Mouse (Mus musculus) cerebellum, adult 2 months (tissue): Measurements from ENCODE around the gene Vax2. TPM values are rescaled to one million over a fixed set of nuclear protein-coding genes. Genes with fewer than 3 reads are reported as not detected.

Experiments used
- DNase-seq, 2 experiments: peaks; one replicate each; pipeline ENCODE4 v3.0.0; 2021
- H3K27ac ChIP-seq: fragments of 200-500 bp; 2 replicates; pipeline ENCODE4 v1.5.1; 2012; ENCODE audit warnings: low read length, control low read depth, inconsistent platforms; ENCODE audit not compliant: insufficient read depth
- H3K27me3 ChIP-seq: fragments of 200-500 bp; 2 replicates; pipeline ENCODE4 v1.6.1; 2012; ENCODE audit warnings: inconsistent platforms, mild to moderate bottlenecking, low read length, moderate library complexity; ENCODE audit not compliant: control insufficient read depth, insufficient read depth
- H3K4me1 ChIP-seq: fragments of 200-500 bp; 2 replicates; pipeline ENCODE4 v1.6.1; 2011; ENCODE audit warnings: low read length; ENCODE audit not compliant: control insufficient read depth, insufficient read depth
- H3K4me3 ChIP-seq: fragments of 200-500 bp; replicated peaks from 2 replicates; pipeline ENCODE3; 2011; ENCODE audit warnings: mild to moderate bottlenecking, low read depth, low read length, control low read depth; ENCODE audit not compliant: insufficient read depth
- CTCF ChIP-seq: fragments of 200-500 bp; IDR thresholded peaks from 2 replicates; pipeline ENCODE4 v1.5.1; 2011; ENCODE audit warnings: low read depth, mild to moderate bottlenecking, control low read depth, low read length, moderate library complexity, borderline replicate concordance; ENCODE audit not compliant: insufficient read depth
- POLR2A ChIP-seq: fragments of 200-500 bp; IDR thresholded peaks from 2 replicates; pipeline ENCODE4 v1.6.1; 2011; ENCODE audit warnings: low read length, control low read depth, borderline replicate concordance; ENCODE audit not compliant: insufficient read depth
- WGBS: fragments of 180-500 bp; shearing (Covaris S2); methylation state at CpG from one replicate; pipeline ENCODE4 v1.1.7; 2018; 5-methylcytosine and 5-hydroxymethylcytosine counted together
- polyA plus RNA-seq: library from polyadenylated mRNA; depleted of rRNA; stranded (reverse); fragments of >200 nt; gene quantifications from 2 replicates; pipeline ENCODE4 v1.2.3, GENCODE M21; 2012

Vax2 gene
- polyA plus RNA-seq, 1 experiment, result not detected

DNA sequence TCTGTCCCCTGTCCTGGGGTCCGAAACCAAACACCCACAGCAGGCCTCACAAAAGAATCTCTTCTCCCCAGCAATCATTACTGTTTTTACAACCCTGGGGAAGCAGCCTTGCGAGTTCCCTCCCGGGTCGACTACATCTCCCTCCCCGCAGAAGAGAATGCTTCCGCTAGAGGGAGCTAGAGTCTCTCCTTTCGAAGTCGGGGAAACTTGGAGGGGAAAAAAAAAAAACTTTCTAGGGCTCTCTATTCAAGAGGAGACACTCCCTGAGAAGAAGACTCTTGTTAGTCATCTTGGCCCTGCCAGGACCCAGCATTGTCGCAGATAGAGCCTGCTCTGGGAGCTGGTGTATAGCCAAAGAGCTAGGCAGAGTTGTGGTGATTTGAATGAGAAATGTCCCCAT lies 17.2 kb upstream of the Vax2 start:
- peak in 1 of 2 experiments; percentile 26 for DNase-seq
- TF ChIP-seq CTCF (peak; percentile 57; the same call in 1 of the 2 replicates), POLR2A (no peak)
- Histone ChIP-seq H3K4me3 (no peak overlapping the region), H3K27me3 (no peaks in the 10 kb centered on the region; the same call in 1 of the 2 replicates), H3K4me1 (no peaks in the 10 kb centered on the region), H3K27ac (no peak overlapping the region)
- WGBS, result under 1% methylated on average over 9 of the region's 9 CpGs

DNA sequence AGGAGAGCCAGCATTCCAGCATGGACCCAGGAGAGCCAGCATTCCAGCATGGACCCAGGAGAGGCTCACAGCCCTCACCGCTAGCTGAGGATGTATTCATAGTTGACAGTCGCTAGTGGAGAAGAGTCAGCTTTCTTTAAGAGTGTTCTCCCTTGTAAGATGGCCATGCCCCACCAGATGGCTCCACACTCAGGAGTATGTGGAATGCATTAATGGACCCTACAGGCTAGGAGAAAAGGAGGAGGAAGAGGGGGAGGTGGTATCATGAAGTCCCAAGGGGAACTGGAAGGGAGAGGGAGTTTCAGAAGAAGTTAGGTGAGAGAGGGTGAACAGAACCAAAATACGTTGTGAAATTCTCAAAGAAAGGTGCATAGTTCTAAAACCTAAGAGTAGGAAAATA lies 15.3 kb upstream of the Vax2 start:
- Histone ChIP-seq H3K4me3 (no peak overlapping the region), H3K27ac (no peak overlapping the region), H3K4me1 (no peaks in the 10 kb centered on the region), H3K27me3 (peaks cover 2% of the 10 kb centered on the region; the same call in 1 of the 2 replicates)
- no peak for DNase-seq
- TF ChIP-seq CTCF, result no peak
- no peak for TF ChIP-seq POLR2A
- WGBS, result 10% methylated on average over 3 of the region's 3 CpGs

DNA sequence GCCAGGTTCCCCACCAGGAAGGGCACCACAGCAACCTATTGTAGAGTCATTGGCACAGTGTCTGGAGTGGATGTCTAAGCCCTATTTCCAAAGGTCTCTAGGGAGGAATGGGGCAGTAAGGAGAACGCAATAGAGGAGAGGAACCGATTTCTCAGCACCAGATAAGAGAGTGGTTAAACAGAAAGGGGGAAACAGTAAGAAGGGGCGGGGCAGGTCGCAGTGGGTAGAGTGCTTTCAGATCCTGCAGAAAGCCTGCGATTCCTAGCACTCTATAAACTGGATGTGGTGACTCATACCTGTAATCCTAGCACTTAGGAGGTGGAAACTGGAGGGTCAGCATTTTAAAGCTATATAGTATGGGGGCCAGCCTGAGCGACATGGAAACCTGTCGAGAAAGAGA lies 14.4 kb upstream of the Vax2 start:
- no peak overlapping the region for H3K4me3 ChIP-seq
- DNase-seq, result no peak
- H3K27ac ChIP-seq, result no peak overlapping the region
- H3K27me3 ChIP-seq, result peaks cover 3% of the 10 kb centered on the region; the same call in 1 of the 2 replicates
- TF ChIP-seq CTCF (no peak), POLR2A (no peak)
- no peaks in the 10 kb centered on the region for H3K4me1 ChIP-seq
- 3% methylated on average over 7 of the region's 7 CpGs for WGBS

DNA sequence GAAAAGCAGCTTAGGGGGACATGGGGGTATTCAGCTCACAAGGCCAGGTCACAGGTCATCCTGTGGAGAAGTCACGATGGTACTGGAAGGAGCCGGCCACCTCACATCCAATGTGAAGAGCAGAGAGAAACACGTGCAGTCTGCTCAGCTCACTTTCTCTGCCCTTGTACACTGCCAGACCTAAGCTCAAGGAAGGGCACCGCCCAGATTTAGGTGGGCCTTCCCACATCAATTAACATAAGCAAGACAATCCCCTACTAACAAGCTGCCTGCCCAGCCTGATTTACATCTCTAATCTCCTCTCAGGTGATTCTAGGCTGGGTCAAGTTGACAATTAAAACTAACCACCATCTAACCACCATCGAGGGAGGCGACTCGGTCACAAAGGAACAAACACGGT lies 13.1 kb upstream of the Vax2 start:
- WGBS, result 6% methylated on average over 8 of the region's 8 CpGs
- TF ChIP-seq CTCF, result no peak
- no peak for TF ChIP-seq POLR2A
- Histone ChIP-seq H3K27me3 (peaks cover 10% of the 10 kb centered on the region; the same call in 1 of the 2 replicates), H3K27ac (no peak overlapping the region), H3K4me3 (no peak overlapping the region), H3K4me1 (no peaks in the 10 kb centered on the region)
- DNase-seq, result no peak

DNA sequence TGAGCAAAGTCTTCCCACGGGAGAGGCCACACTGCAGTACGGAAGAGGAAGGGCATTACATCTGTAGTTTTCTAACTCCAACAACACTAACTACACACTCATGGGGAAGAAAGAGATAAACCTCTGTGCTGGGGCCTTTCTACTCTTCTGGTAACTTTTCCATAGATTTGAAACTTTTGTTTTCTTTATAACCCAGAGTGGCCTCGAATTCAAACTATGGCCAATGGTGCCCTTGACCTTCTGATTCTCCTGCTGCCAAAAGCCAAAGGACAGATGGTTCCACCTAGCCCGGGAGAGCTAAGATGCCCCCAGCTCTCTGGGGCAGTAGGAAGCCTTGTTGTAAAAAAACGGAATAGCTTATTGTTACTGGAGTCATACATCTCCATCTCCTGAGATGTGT lies 11.1 kb upstream of the Vax2 start:
- TF ChIP-seq POLR2A (no peak), CTCF (no peak)
- H3K4me3 ChIP-seq, result no peak overlapping the region
- H3K27me3 ChIP-seq, result peaks cover 15% of the 10 kb centered on the region; the same call in 1 of the 2 replicates
- no peak overlapping the region for H3K27ac ChIP-seq
- no peaks in the 10 kb centered on the region for H3K4me1 ChIP-seq
- WGBS, result 4% methylated on average over 5 of the region's 5 CpGs
- no peak for DNase-seq

DNA sequence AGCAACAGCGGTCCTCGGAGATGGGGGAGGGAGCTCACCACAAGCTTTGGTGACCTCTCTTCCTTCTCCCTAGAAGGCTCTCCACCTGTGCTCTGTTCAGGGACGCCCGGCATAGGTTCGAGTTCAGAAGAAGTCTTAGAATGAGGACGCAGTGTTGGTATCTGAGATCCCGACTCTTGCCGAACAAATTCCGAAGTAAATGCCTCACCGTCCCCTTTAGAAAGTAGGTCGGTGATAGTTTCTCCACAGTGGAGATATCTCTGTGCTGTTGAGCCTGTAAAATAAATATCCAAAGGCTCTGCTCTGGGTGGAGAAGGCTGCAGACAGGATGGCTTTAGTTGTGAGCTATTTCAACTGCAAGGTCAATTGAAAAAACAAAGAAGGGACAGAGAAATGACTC lies 10.1 kb upstream of the Vax2 start:
- 3% methylated on average over 11 of the region's 11 CpGs for WGBS
- Histone ChIP-seq H3K27ac (no peak overlapping the region), H3K4me1 (no peaks in the 10 kb centered on the region), H3K27me3 (peaks cover 18% of the 10 kb centered on the region; the same call in 1 of the 2 replicates), H3K4me3 (no peak overlapping the region)
- no peak for TF ChIP-seq POLR2A
- no peak for TF ChIP-seq CTCF
- no peak for DNase-seq

DNA sequence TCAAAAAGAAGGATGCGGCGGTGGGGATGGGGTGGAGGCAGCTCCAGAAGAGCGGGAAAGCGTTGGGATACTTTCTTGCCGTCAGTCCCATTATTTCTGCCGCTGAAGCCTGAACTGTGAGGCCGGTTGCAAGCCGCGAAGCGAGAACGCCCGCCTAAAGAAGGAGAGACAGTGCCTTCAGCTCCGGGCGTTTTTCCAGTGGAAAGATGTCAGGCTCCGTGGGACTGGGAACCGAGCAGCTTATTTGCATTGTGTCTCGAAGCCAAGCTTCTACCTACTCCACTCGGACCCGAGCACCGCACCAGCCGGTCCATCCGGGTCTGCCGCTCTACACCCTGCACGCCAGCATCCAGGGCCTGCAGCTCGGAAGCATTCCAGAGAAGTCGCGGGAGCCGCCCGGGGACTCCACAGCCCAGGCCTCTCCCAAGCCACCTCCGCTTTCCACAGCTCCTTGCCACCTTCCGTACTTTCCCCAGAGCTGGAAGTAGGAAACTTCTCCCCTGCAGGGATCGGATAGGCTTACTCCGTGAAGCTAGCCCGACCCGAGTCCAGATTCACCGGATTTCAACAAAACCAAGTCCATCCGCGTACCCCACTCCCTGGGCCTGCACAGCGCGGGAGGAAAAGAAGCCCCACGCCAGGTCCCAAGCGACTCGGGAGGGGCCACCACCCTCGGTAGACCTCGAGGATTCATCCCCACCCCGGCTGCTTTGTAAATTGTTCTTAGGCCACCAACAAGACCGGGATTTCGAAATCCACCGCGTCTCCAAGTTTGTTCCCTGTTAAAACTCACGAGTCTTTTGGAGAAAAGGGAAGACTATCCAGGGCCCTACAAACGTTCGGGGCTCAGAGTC lies 8.7 kb upstream of the Vax2 start:
- TF ChIP-seq POLR2A (no peak), CTCF (no peak)
- H3K4me3 ChIP-seq, result no peak overlapping the region
- no peak overlapping the region for H3K27ac ChIP-seq
- H3K4me1 ChIP-seq, result no peaks in the 10 kb centered on the region
- DNase-seq, result peak in 1 of 2 experiments; percentile 29
- WGBS, result 3% methylated on average over 53 of the region's 53 CpGs
- H3K27me3 ChIP-seq, result peaks cover 18% of the 10 kb centered on the region; the same call in 1 of the 2 replicates

DNA sequence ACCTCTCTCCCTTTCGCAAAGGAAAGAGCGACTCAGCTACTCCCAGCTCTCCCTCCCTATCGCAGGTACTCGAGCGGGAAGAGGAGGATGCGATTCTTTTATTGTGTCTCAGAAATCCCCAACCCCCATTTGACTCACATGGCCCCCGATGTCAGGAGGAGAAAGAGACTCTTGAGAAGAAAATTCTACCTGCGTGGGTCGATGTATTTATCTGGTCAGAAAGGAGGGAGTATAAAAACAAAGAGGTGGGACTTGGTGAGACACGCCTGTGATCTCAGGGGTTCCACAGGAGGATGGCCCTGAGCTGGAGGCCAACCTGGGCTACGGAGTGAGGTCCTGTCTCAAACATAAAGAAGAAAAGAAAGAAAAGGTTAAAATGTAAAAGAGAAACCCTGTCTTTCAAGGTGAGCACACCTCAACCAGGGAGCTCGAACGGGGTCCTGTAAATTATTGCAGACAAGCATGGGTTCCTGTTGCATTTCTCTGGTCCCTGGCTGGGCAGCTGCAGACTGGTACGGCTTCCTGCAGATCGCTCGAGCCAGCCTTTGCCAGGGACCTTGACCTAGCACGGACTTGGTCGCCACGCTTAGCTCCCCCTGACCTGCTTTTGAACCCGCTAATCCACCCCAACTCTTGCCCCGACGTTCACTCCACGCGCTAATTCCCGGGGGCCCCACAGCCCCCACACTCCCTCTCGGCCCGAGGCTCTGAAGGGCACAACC lies 7.9 kb upstream of the Vax2 start:
- H3K27ac ChIP-seq, result no peak overlapping the region
- DNase-seq, result no peak
- H3K4me1 ChIP-seq, result no peaks in the 10 kb centered on the region
- 4% methylated on average over 27 of the region's 27 CpGs for WGBS
- TF ChIP-seq POLR2A (no peak), CTCF (no peak)
- peaks cover 18% of the 10 kb centered on the region; the same call in 1 of the 2 replicates for H3K27me3 ChIP-seq
- no peak overlapping the region for H3K4me3 ChIP-seq
